Mouse (Mus musculus) G1E (cell line): ENCODE data around the gene Fam78b.

ENCODE experiments used
- CTCF ChIP-seq: IDR thresholded peaks from 2 replicates; pipeline ENCODE4 v1.5.1; 2012; ENCODE audit warnings: low read depth, low read length, inconsistent platforms, mixed read lengths
- GATA1 ChIP-seq: IDR thresholded peaks from 2 replicates; pipeline ENCODE4 v1.6.1; 2012; ENCODE audit warnings: borderline replicate concordance, low read length, inconsistent platforms, mixed read lengths
- GATA2 ChIP-seq: IDR thresholded peaks from 2 replicates; pipeline ENCODE4 v1.6.1; 2012; ENCODE audit warnings: low read depth, low read length, inconsistent platforms, borderline replicate concordance
- POLR2AphosphoS5 ChIP-seq: IDR thresholded peaks from 2 replicates; pipeline ENCODE4 v1.6.1; 2012; ENCODE audit warnings: low read depth, low read length, inconsistent platforms; ENCODE audit not compliant: insufficient replicate concordance
- TAL1 ChIP-seq: conservative IDR thresholded peaks from 2 replicates; pipeline ENCODE4 v1.6.1; 2012; ENCODE audit warnings: low read depth, low read length, inconsistent platforms, mixed read lengths

- TF ChIP-seq CTCF (no peak), TAL1 (no peak), GATA1 (no peak), POLR2AphosphoS5 (no peak), GATA2 (no peak)
These were observed 22.6 kb downstream of the Fam78b start for GRCm38 (mm10) chr1:167023794-167024193.
